Mouse (Mus musculus): ENCODE data around the gene Iars. TPM values are rescaled to one million over a fixed set of nuclear protein-coding genes. Genes with fewer than 3 reads are reported as not detected.

Iars gene
- polyA plus RNA-seq (2015; fragmentation: Nextera tagmentation; extraction: Ambion mirVana) = 79.2 and 87.0 TPM in 2 replicates

DNA sequence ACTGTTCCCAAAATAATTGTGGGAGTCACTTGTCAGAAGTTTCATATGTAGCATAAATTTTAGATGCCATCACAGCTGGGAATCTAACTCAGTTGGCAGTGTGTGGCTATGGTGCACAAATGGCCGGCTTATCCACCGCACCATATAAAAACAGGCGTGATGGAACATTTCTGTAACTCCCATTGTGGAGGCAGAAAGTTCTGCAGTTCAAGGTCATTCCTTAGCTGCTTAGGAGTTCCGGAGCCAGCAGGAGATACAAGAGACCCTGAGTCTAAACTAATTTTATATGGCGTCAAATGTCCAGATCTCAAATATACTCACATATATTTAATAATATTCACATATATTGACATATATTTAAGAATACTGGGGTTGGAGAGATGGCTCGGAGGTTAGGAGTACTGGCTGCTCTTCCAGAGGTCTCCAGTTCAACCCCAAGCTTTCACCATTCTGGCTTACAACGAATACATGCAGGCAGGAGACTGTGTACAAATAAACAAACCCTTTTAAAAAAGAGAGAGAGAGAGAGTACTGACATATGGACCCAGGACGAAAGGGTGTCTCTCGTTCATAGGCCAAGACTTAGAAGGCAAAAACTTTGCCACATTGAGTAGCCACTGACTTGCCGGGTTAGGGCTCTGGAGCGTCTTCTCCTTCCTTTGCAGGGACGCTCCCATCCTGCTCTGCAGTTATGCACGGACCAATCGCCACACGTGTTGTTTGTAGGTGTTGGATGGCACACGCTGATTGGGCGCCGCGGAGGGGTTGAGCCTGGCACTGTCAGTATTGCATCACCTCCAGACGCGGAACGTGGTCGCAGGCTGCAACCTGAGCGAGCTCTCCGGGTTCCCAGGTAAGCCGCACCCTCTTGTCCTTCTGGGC is at the start of gene Iars:
Iars (plus strand) TSS at position 750 of the 882 bp plus-strand sequence.
- H3K9ac ChIP-seq (replicated peaks; ENCODE audit: low read length) = peak within 1 kb of the TSS; percentile 79
- peak; percentile 100 for ATAC-seq (ENCODE audit: low FRiP score, low TSS enrichment)
- H3K36me3 ChIP-seq (ENCODE audit: insufficient read depth, low read length) = peaks cover 8% of the 10 kb centered on the region; the same call in 1 of the 2 replicates
- WGBS = 5% methylated on average over 26 of the region's 26 CpGs
- peak within 1 kb of the TSS; percentile 91 for H3K4me3 ChIP-seq (ENCODE audit: low read length)
- H3K9me3 ChIP-seq (ENCODE audit: low read length) = no peaks in the 10 kb centered on the region
- peak within 1 kb of the TSS; percentile 72 for H3K27ac ChIP-seq (ENCODE audit: low read length)
- no peaks in the 10 kb centered on the region for H3K27me3 ChIP-seq (ENCODE audit: insufficient read depth, low read length)
- H3K4me1 ChIP-seq (ENCODE audit: insufficient read depth, low read length) = peaks cover 16% of the 10 kb centered on the region
- H3K4me2 ChIP-seq (replicated peaks; ENCODE audit: low read depth, low read length) = peak within 1 kb of the TSS; percentile 79

DNA sequence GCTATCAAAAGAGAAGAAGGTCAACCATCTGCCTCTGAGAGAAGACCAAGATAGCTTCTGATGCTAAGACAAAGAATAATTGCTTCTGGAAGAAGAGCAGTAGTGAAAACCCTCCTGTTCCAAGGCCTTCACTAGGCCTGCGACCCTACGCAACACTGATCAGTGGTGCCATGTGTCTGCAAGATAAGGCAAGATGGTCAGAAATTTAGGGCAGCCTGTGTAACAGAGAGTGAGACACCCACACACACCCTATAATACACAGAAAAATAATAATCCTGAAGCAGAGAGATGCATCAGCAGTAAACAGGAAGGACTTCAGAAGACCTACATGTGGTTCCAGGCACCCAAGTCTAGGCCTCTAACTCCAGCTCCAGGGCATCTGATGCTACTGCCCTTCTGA is 41.9 kb upstream of the Iars start:
- no peak overlapping the region for H3K4me2 ChIP-seq (replicated peaks; ENCODE audit: low read depth, low read length)
- no peaks in the 10 kb centered on the region for H3K36me3 ChIP-seq (ENCODE audit: insufficient read depth, low read length)
- no peak overlapping the region for H3K27ac ChIP-seq (ENCODE audit: low read length)
- H3K4me3 ChIP-seq (ENCODE audit: low read length) = no peak overlapping the region
- WGBS = 94% methylated on average over 2 of the region's 2 CpGs
- no peak for ATAC-seq (ENCODE audit: low FRiP score, low TSS enrichment)
- no peaks in the 10 kb centered on the region for H3K27me3 ChIP-seq (ENCODE audit: insufficient read depth, low read length)
- H3K9me3 ChIP-seq (ENCODE audit: low read length) = no peaks in the 10 kb centered on the region
- no peak overlapping the region for H3K9ac ChIP-seq (replicated peaks; ENCODE audit: low read length)
- no peaks in the 10 kb centered on the region for H3K4me1 ChIP-seq (ENCODE audit: insufficient read depth, low read length)

- WGBS = 79% methylated on average over 6 of the region's 6 CpGs
- no peak for ATAC-seq (ENCODE audit: low FRiP score, low TSS enrichment)
- Histone ChIP-seq H3K4me2 (replicated peaks; ENCODE audit: low read depth, low read length) (no peak overlapping the region), H3K27ac (ENCODE audit: low read length) (no peak overlapping the region), H3K9ac (replicated peaks; ENCODE audit: low read length) (no peak overlapping the region), H3K36me3 (ENCODE audit: insufficient read depth, low read length) (no peaks in the 10 kb centered on the region), H3K9me3 (ENCODE audit: low read length) (no peaks in the 10 kb centered on the region), H3K27me3 (ENCODE audit: insufficient read depth, low read length) (no peaks in the 10 kb centered on the region), H3K4me1 (ENCODE audit: insufficient read depth, low read length) (no peaks in the 10 kb centered on the region), H3K4me3 (ENCODE audit: low read length) (no peak overlapping the region)
Observed at GRCm38 (mm10) chr13:49642650-49643049, 39.2 kb upstream of the Iars start.

GRCm38 (mm10) chr13:49643669-49644362 is 38.1 kb upstream of the Iars start:
- no peaks in the 10 kb centered on the region for H3K4me1 ChIP-seq (ENCODE audit: insufficient read depth, low read length)
- no peaks in the 10 kb centered on the region for H3K27me3 ChIP-seq (ENCODE audit: insufficient read depth, low read length)
- no peak overlapping the region for H3K4me2 ChIP-seq (replicated peaks; ENCODE audit: low read depth, low read length)
- H3K36me3 ChIP-seq (ENCODE audit: insufficient read depth, low read length) = no peaks in the 10 kb centered on the region
- H3K9ac ChIP-seq (replicated peaks; ENCODE audit: low read length) = no peak overlapping the region
- no peaks in the 10 kb centered on the region for H3K9me3 ChIP-seq (ENCODE audit: low read length)
- no peak for ATAC-seq (ENCODE audit: low FRiP score, low TSS enrichment)
- no peak overlapping the region for H3K4me3 ChIP-seq (ENCODE audit: low read length)
- H3K27ac ChIP-seq (ENCODE audit: low read length) = no peak overlapping the region

GRCm38 (mm10) chr13:49644731-49645529 is 37.0 kb upstream of the Iars start:
- no peak overlapping the region for H3K27ac ChIP-seq (ENCODE audit: low read length)
- ATAC-seq (ENCODE audit: low FRiP score, low TSS enrichment) = no peak

GRCm38 (mm10) chr13:49646019-49646418 is 35.9 kb upstream of the Iars start:
- H3K4me1 ChIP-seq (ENCODE audit: insufficient read depth, low read length) = no peaks in the 10 kb centered on the region
- WGBS = 83% methylated on average over 1 of the region's 1 CpGs
- no peak overlapping the region for H3K4me2 ChIP-seq (replicated peaks; ENCODE audit: low read depth, low read length)
- H3K36me3 ChIP-seq (ENCODE audit: insufficient read depth, low read length) = no peaks in the 10 kb centered on the region
- no peak overlapping the region for H3K27ac ChIP-seq (ENCODE audit: low read length)
- no peak overlapping the region for H3K9ac ChIP-seq (replicated peaks; ENCODE audit: low read length)
- ATAC-seq (ENCODE audit: low FRiP score, low TSS enrichment) = no peak
- no peaks in the 10 kb centered on the region for H3K27me3 ChIP-seq (ENCODE audit: insufficient read depth, low read length)
- H3K9me3 ChIP-seq (ENCODE audit: low read length) = no peaks in the 10 kb centered on the region
- H3K4me3 ChIP-seq (ENCODE audit: low read length) = no peak overlapping the region

More at GRCm38 (mm10) chr13:49644731-49645529, 37.0 kb upstream of the Iars start:
- no peaks in the 10 kb centered on the region for H3K36me3 ChIP-seq (ENCODE audit: insufficient read depth, low read length)
- H3K9ac ChIP-seq (replicated peaks; ENCODE audit: low read length) = no peak overlapping the region
- no peaks in the 10 kb centered on the region for H3K9me3 ChIP-seq (ENCODE audit: low read length)
- H3K4me2 ChIP-seq (replicated peaks; ENCODE audit: low read depth, low read length) = no peak overlapping the region
- WGBS = 73% methylated on average over 2 of the region's 2 CpGs
- no peak overlapping the region for H3K4me3 ChIP-seq (ENCODE audit: low read length)
- no peaks in the 10 kb centered on the region for H3K4me1 ChIP-seq (ENCODE audit: insufficient read depth, low read length)
- H3K27me3 ChIP-seq (ENCODE audit: insufficient read depth, low read length) = no peaks in the 10 kb centered on the region

GRCm38 (mm10) chr13:49651136-49651535 is 30.8 kb upstream of the Iars start:
- ATAC-seq (ENCODE audit: low FRiP score, low TSS enrichment) = no peak
- Histone ChIP-seq H3K27ac (ENCODE audit: low read length) (no peak overlapping the region), H3K9me3 (ENCODE audit: low read length) (no peaks in the 10 kb centered on the region), H3K27me3 (ENCODE audit: insufficient read depth, low read length) (no peaks in the 10 kb centered on the region), H3K9ac (replicated peaks; ENCODE audit: low read length) (no peak overlapping the region), H3K4me1 (ENCODE audit: insufficient read depth, low read length) (peaks cover 12% of the 10 kb centered on the region), H3K36me3 (ENCODE audit: insufficient read depth, low read length) (0 out of 2 replicates have a peak, but pooled peaks cover 3% of the 10 kb centered on the region), H3K4me2 (replicated peaks; ENCODE audit: low read depth, low read length) (peak overlapping the region; percentile 81; the same call in 1 of the 2 replicates), H3K4me3 (ENCODE audit: low read length) (no peak overlapping the region)
- 53% methylated on average over 2 of the region's 2 CpGs for WGBS

DNA sequence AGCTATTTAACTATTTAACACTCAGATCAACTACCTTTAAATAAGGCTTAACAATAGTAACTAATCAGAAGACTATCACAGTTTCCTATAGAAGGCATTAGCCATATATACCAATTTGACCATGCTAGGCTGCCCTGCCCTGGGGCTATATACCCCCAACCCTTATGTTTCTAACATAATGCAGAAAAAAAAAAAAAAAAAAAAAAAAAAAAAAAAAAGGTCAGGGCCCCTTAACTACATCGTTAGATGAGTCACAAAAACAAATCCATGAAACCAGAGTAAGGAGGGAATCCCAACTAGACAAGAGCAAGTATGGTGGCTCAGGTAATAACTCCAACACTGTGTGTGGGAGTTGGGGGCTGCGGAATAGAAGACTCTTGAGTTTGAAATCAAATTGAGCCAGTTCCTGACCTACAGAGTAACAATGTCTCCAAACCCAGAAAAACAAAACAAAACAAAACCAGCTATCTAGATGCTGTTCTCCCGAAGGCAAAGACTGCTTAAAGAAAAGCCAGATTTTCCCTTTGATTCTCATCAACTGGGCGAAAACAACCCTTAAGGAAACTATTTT is 30.0 kb upstream of the Iars start:
- Histone ChIP-seq H3K9me3 (ENCODE audit: low read length) (no peaks in the 10 kb centered on the region), H3K9ac (replicated peaks; ENCODE audit: low read length) (peak overlapping the region; percentile 58), H3K4me1 (ENCODE audit: insufficient read depth, low read length) (peaks cover 12% of the 10 kb centered on the region), H3K27ac (ENCODE audit: low read length) (no peak overlapping the region), H3K27me3 (ENCODE audit: insufficient read depth, low read length) (no peaks in the 10 kb centered on the region), H3K4me3 (ENCODE audit: low read length) (peak overlapping the region; percentile 87), H3K36me3 (ENCODE audit: insufficient read depth, low read length) (0 out of 2 replicates have a peak, but pooled peaks cover 3% of the 10 kb centered on the region), H3K4me2 (replicated peaks; ENCODE audit: low read depth, low read length) (peak overlapping the region; percentile 81)
- ATAC-seq (ENCODE audit: low FRiP score, low TSS enrichment) = no peak
- 4% methylated on average over 4 of the region's 4 CpGs for WGBS

DNA sequence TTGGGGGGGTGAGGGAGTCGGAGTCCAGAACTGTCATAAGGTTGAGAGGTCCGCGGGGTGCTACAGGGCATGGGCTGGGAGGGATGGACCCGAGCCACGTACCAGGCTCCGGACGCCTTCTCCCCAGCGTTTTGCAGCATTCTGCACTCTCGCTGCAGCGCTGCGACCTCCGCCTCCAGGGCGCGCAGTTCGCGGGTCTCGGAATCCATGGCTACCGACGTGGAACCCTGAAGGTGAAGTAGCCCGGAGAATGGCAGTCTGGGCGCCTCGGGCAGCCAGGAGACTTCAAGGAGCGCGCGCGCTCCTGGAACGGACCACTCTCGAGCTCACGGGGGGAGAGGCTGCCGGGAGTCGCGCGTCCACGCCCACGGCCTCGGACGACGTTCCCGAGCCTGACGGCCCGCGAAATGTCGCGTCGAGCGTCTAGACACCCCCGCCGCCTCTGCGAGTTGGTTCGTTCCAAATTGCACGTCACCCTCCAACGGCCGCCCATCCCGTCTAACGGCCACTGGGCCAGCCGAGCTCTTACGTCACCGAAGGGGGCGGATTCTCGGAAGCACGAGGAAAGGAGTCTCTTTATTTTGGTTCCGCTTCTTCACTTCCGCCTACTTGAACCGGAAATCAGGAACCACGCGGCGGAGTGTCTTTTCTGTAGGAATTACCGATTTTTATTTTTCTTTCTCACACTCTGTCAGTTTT is 29.3 kb upstream of the Iars start, which contains the start of the genes Cenpp and Nol8:
Cenpp (minus strand) TSS at position 305 of the 699 bp plus-strand sequence.
Nol8 (plus strand) TSS at position 598 of the 699 bp plus-strand sequence.
- H3K36me3 ChIP-seq (ENCODE audit: insufficient read depth, low read length) = 0 out of 2 replicates have a peak, but pooled peaks cover 5% of the 10 kb centered on the region
- H3K9ac ChIP-seq (replicated peaks; ENCODE audit: low read length) = peak within 1 kb of the TSS; percentile 67
- ATAC-seq (ENCODE audit: low FRiP score, low TSS enrichment) = peak; percentile 100
- H3K4me2 ChIP-seq (replicated peaks; ENCODE audit: low read depth, low read length) = peak within 1 kb of the TSS; percentile 81
- H3K4me3 ChIP-seq (ENCODE audit: low read length) = peak within 1 kb of the TSS; percentile 87
- H3K27ac ChIP-seq (ENCODE audit: low read length) = no peak within 1 kb of the TSS
- H3K9me3 ChIP-seq (ENCODE audit: low read length) = no peaks in the 10 kb centered on the region
- no peaks in the 10 kb centered on the region for H3K27me3 ChIP-seq (ENCODE audit: insufficient read depth, low read length)
- peaks cover 12% of the 10 kb centered on the region for H3K4me1 ChIP-seq (ENCODE audit: insufficient read depth, low read length)
- under 1% methylated on average over 68 of the region's 68 CpGs for WGBS
